Mouse (Mus musculus) layer of hippocampus, postnatal 25 days (tissue): Measurements from ENCODE around the gene Nhs. TPM values are rescaled to one million over a fixed set of nuclear protein-coding genes. Genes with fewer than 3 reads are reported as not detected.

ENCODE experiments used
- DNase-seq, 2 experiments: peaks; one replicate each; pipeline ENCODE4 v3.0.0; 2022; ENCODE audit warnings: mixed read lengths in 2 of 2, low spot score in 1 of 2; ENCODE audit errors: extremely low spot score in 1 of 2
- total RNA-seq, 2 experiments: library from RNA; stranded (reverse); gene quantifications; 2 replicates each; pipeline ENCODE4 v1.2.3; 2021

The Nhs gene
- total RNA-seq, 2 experiments from 2014 or later = 2.1 to 2.8 TPM

- no peak for DNase-seq
Measured at GRCm38 (mm10) chrX:162021724-162022123, 137.8 kb downstream of the Nhs start.

- DNase-seq = no peak
Measured at GRCm38 (mm10) chrX:162020039-162020566, 139.4 kb downstream of the Nhs start.

GRCm38 (mm10) chrX:162017471-162017870, 142.1 kb downstream of the Nhs start:
- no peak for DNase-seq

GRCm38 (mm10) chrX:162012570-162012969, 147.0 kb downstream of the Nhs start:
- no peak for DNase-seq

- no peak for DNase-seq
Measured at GRCm38 (mm10) chrX:162009876-162010275, 149.7 kb downstream of the Nhs start.

- no peak for DNase-seq
Measured at GRCm38 (mm10) chrX:162003818-162004217, 155.7 kb downstream of the Nhs start.

GRCm38 (mm10) chrX:161998876-161999275, 160.7 kb downstream of the Nhs start:
- no peak for DNase-seq

GRCm38 (mm10) chrX:161997170-161997795, 162.2 kb downstream of the Nhs start:
- no peak for DNase-seq

- no peak for DNase-seq
Measured at GRCm38 (mm10) chrX:161990171-161990570, 169.4 kb downstream of the Nhs start.

- DNase-seq = no peak
Measured at GRCm38 (mm10) chrX:161984961-161985360, 174.6 kb downstream of the Nhs start.

- no peak for DNase-seq
Measured at GRCm38 (mm10) chrX:161981399-161981798, 178.1 kb downstream of the Nhs start.

- DNase-seq = no peak
Measured at GRCm38 (mm10) chrX:161979946-161980345, 179.6 kb downstream of the Nhs start.

- no peak for DNase-seq
Measured at GRCm38 (mm10) chrX:161977236-161977841, 182.2 kb downstream of the Nhs start.

GRCm38 (mm10) chrX:161976376-161976775, 183.2 kb downstream of the Nhs start:
- DNase-seq = no peak

- no peak for DNase-seq
Measured at GRCm38 (mm10) chrX:161973572-161973971, 186.0 kb downstream of the Nhs start.

- no peak for DNase-seq
Measured at GRCm38 (mm10) chrX:161972723-161973122, 186.8 kb downstream of the Nhs start.

- DNase-seq = no peak
Measured at GRCm38 (mm10) chrX:161971961-161972502, 187.5 kb downstream of the Nhs start.

GRCm38 (mm10) chrX:161971131-161971530, 188.4 kb downstream of the Nhs start:
- DNase-seq = no peak

GRCm38 (mm10) chrX:161967692-161968091, 191.8 kb downstream of the Nhs start:
- DNase-seq = no peak

GRCm38 (mm10) chrX:161963372-161963771, 196.2 kb downstream of the Nhs start:
- no peak for DNase-seq

GRCm38 (mm10) chrX:161962855-161963254, 196.7 kb downstream of the Nhs start:
- DNase-seq = no peak

GRCm38 (mm10) chrX:161961756-161962155, 197.8 kb downstream of the Nhs start:
- DNase-seq = no peak
